Mouse (Mus musculus): ENCODE measurements at regions not wholly inside any gene's neighbourhood (a gene's known extent, or its start where the extent isn't known, plus 50 kb on each side); places are given as distances from the start of the nearest gene placed in this dataset.
A peak's percentile ranks its signal among the peaks of the same experiment; 100 is the strongest.

DNA sequence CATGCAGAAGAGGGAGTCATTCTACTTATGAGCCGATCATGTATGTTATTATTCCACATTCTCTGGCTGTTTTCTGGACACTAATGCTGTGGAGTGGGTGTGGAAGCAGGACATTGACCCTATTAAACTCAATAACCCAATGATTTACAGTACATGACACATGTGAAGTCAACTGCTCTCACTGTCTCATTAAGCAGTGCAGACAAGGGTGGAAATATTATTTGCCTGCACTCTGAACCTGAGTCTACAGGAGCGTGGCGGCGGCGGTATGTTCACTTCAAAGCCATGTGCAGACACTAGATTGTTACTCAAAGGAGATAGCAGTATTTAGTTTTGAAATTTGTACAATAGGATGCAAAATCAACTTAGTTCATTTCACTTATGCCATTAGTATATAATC, 269.8 kb upstream of the Lrig3 start:
- no peak for DNase-seq (ENCODE audit: low spot score in 2 of 2)
- intact Hi-C loops (cut with DNase I) = no loop called here

DNA sequence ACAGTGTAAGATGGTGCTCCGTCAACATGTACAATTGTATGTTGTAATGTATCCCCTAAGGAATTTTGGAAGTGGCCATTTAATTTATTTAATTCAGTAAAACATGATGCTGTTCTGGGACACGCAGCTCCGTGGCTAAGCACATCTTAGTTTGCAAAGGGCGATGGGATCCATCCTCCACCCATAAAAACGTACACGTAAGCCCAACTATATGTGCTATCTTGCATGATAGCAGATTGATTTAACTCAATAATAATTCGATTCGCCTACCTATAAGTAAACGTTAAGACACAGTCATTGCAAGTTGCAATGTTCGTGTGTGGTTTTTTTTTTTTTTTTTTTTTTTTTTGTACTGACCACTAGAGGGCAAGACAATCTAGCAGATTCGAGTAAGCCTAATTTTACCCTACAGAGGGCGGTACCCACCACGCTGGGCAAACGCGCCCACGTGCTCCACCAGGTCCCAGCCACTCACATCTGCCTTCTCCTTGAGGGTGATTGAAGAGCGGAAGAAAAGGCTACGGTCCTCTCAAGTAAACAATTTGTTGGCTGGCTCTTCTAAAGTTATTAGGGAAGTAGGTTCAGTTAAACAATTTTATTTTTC, 240.8 kb upstream of the Lrig3 start:
- peak; percentile 28 to 55 for DNase-seq (ENCODE audit: low spot score in 2 of 2)
- intact Hi-C loops (cut with DNase I) = loop anchor here (5.0 to 10.0 kb wide), 4 partner anchors 270 to 800 kb away; no protein-coding TSS in a partner anchor

DNA sequence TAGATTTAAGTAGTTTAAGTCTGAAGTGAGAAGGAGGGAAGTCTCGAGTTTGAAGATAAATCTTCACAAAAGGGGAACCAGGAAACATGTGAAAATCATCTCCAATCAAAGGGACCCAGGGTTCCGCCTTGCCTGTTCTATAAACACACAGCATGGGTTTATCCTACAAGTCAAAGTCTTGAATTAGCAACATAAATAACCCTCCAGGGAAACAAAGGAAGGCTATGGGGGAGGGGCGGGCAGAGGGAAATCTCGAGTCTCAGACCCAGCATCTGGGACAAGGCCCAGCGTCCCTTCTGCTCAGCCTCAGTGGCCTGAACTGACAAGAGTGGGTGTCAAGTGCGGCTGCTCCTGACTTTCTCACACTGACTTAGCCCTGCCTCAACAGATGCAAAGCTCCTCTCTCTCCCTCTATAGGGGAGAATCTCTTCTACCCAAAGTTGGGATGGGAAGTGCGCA, 240.3 kb upstream of the Lrig3 start:
- DNase-seq (ENCODE audit: low spot score in 2 of 2) = no peak

DNA sequence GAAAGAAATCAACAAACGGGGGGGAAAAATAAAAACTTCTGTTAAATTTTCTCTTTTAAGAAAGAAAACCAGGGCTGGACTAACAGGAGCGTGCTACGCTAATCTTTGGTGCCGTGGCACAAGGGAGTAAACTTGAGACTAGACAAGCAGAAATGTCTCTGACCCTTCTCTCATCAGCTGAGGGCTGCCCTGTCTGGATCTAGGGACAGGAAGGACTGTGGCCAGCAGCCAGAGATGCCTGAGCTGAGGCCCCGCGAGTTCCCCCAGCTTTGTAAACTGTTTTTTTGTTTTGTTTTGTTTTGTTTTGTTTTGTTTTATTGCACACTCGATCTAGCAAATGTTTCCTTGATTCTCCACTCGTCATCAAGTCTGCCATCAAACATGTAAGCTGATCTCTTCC, 239.4 kb upstream of the Lrig3 start:
- no peak for DNase-seq (ENCODE audit: low spot score in 2 of 2)
- intact Hi-C loops (cut with DNase I) = loop anchor here (5.0 to 10.0 kb wide), 4 partner anchors 268 to 798 kb away; no protein-coding TSS in a partner anchor

More for the DNA sequence above, 240.3 kb upstream of the Lrig3 start:
- intact Hi-C loops (cut with DNase I) = loop anchor here (5.0 to 10.0 kb wide), 4 partner anchors 269 to 799 kb away; no protein-coding TSS in a partner anchor

DNA sequence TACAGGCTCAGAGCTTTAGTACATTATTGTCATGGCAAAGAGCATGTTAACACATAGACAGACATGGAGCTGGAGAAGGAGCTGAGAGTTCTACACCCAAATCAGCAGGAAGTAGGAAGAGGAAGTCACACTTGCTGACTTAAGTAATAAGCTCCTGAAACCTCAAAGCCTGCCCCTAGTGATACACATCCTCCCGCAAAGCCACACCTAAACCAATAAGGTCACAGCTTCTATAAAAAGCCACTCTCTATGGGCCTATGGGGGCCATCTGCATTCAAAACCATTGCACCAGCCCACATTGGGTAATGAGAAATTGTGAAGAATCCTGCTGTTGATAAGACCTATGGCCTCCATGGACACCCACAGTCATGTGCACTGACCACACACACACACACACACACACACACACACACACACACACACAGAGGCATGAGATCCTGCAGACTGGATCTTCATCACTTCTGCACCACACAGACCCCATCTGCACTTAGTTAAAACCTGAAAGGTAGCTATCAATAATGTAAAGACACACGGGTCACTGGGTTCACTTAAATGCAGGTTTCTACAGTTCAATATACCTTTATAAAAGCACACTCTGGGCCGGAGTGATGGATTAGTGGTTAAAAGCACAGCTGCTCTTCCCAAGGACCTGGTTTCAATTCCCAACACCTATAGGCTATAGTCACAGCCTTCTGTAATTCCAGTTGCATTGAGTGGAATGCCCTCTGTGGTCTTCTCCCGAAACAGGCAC, 230.0 kb upstream of the Lrig3 start:
- intact Hi-C loops (cut with DNase I) = no loop called here
- DNase-seq (ENCODE audit: low spot score in 2 of 2) = no peak

DNA sequence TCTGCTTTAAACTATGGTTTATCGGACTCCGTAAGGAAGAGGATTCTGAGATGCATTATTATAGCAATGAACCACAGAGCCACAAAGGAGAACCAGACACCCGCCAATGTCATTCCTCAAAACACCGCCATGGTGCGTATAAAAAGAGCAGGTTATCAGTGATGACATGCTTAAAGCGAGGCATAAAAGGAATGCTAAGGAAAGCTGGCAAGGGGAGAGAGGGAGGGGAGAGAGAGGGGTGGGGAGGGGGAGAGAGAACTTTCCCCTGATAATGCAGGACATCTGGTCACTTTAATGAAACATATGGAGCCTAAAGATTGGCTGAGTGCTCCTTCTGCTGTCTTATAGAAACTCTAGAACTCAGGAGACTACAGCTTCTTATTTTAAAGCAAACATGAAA, 222.8 kb upstream of the Lrig3 start:
- intact Hi-C loops (cut with DNase I) = no loop called here
- DNase-seq (ENCODE audit: low spot score in 2 of 2) = no peak

DNA sequence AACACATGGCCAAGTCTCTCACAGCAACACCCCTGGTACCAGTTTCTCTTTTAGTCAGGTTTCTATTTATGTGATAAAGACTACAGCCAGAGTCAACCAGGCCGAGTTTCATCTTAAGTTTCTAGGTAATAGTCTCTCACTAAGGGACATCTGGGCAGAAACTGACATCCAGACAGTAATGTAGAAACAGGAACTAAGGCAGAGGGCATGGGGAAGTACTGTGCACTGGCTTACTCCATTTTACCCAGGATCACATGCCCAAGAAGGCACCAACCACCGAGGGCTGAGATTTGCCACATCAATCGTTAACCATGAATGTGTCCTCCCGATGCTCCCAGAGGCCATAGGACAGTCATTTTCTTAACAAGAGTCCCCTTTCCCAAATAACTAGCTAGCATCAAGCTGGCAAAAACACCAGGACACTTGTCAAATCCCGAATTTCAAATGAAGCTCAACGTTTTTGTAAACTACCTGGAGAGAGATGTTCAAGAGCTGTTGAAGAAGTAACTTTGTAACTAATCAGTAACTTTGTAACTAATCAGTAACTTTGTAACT, 216.9 kb upstream of the Lrig3 start:
- DNase-seq (ENCODE audit: low spot score in 2 of 2) = no peak
- intact Hi-C loops (cut with DNase I) = no loop called here

DNA sequence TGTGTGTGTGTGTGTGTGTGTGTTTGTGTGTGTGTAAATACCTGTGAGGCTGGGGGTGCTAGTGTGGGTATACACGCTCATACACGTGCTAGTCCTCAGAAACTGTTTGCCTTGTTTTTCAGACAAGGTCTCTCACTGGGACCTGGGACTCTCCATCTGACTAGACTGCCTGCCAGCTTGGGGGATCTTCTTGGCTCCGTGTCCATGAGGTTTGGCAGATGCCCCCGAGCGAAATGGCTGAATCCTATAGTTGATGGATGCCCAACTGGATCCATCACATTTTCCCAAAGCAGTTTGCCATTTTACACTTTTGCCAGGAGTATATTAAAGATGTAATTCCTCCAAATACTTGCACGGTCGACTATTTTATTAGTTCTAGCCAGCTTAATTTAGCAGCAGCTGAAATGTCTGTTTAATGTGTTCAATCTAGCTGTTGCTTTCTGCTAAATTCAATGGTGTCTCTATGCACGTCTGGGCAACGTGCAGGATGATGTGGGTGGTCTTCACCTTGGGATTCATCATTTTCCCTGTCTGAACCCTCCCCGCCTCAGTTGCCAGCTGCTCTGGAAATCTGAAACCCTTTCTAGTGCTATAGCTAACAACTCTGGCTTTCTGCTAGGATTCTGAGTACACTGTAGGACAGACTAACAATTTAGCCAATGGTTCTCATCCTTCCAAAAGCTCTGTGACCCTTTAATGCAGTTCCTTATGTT, 213.3 kb upstream of the Lrig3 start:
- intact Hi-C loops (cut with DNase I) = no loop called here
- no peak for DNase-seq (ENCODE audit: low spot score in 2 of 2)

DNA sequence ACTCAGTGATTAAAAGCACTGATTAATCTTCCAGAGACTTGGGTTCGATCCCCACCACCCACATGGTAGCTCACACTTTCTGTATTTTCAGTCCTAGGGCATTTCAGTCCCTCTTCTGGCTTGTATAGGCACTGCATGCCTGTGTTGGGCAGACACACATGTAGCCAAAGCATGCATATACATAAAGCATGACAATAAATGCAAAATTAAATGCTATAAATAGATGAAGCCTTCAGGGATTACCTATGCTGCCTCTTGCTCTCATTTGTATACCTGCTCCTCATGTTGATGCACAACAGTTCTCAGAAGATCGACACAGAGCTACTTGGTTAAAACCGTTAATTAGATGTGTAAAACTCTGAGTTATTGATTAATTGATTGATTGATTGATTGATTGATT, 206.8 kb upstream of the Lrig3 start:
- intact Hi-C loops (cut with DNase I) = no loop called here
- no peak for DNase-seq (ENCODE audit: low spot score in 2 of 2)

DNA sequence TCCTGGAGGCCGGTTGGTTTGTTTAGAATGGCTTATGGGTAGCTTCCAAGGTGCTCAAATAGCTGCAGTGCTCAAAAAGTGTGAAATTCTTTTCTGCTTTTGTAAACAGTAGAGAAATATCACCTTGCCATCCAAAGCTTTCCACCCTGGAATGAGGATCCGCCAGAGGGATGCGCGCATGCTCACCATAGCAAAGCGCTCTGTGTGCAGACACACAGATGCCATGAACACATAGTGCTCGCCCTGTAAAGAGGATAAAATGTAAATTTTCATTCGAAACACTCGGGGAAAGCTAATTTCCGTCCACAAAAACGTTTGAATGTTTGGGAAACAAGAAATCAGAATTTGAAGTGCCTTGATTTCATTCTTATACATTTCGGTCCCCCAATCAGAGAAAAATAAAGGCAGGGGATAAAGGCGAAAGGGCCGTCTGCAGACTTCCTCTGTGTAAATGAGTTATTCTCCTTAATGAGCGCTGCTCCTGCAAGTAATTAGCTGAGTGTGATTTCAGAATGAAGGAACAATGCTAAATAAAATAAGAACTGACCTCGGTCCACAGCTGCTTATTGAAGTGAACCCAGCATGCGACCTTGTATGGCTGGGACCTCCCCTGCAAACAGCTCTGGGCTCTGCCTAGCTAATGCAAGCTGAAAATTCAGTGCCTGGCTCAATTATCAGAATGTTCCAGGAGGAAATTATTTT, 203.4 kb upstream of the Lrig3 start:
- intact Hi-C loops (cut with DNase I) = no loop called here
- no peak for DNase-seq (ENCODE audit: low spot score in 2 of 2)

DNA sequence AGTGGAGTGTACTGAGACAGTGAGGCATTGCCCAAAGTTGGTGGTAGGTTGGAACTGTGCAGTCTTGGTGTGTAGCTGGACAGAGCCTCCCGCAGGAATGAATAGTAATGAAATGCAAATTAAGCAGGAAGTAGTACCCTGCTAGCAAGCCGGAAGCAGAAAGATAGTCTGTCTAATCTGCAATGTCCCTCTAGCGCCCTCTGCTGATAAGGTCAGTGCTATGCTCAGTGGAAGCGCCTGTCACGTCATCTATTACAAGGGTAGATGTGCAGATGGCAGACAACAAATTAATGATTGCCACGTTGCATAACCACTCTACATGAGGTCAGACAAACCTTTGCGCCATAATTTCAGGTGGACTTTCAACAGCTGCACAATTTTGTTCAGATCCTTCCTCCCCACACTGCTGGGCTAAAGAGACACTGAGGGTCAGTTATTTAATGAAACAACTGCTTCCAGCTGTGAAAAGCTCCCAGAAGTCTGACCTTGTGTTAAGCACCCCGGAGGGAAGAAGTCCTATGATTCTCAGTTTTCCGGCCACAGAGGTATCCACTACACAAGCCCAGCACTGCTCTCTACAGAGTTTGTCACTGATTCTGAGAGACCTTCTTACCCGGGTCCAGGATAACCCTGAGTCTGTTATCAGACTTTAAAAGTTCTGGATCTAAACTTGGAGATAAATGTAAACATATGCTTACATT, 201.4 kb upstream of the Lrig3 start:
- intact Hi-C loops (cut with DNase I) = no loop called here
- no peak for DNase-seq (ENCODE audit: low spot score in 2 of 2)

DNA sequence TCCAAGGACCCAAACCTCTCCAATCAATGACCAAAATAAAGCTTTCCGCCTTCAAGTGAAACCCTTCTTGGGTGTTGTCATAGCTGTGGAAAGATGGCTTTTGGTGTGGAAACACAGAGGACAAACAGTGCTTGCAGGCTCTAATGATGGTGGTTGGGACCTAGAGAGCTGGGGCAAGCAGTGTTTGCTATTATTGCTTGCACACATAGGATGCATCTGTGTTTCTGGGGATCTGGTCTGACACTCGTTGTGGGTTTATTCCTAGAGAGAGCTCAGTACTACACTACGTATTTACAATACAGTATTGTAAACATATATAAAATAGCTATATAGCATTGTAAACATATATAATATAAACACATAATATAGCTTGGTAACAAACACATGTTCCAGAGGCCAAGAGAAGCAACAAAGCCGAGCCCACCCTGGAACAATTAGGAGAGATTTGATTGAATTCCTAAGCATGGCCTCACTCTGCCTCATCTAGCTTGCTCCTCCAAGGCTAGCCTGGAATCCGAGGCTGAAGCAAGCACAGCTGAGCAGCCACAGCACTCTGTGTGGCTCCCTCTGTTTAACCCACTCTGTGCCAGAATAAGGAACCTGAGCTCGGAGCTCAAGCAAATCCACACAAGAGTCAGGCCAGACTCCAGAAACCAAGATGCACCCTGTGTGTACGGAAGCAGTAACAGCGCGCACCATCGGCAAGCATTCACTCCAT, 200.7 kb upstream of the Lrig3 start:
- DNase-seq (ENCODE audit: low spot score in 2 of 2) = no peak
- intact Hi-C loops (cut with DNase I) = no loop called here

DNA sequence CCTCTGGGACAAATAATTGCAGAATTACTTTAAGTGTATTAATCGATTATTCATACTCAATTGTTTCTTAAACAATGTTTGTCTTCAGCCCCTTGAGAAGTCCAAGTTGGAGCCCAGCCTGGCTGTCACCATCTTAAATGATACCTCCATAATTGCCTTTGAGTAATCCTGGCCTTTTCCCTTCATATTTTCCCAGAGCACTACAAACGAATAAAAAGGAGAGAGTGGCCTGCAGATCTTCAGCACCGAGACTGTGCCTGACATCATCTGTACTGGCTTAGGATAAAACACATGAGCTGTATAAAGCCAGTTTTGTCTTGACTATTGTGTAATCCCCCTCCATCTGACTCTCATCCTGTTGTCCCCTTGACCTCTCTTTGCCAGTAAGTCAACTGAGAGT, 197.7 kb upstream of the Lrig3 start:
- DNase-seq (ENCODE audit: low spot score in 2 of 2) = no peak
- intact Hi-C loops (cut with DNase I) = no loop called here

DNA sequence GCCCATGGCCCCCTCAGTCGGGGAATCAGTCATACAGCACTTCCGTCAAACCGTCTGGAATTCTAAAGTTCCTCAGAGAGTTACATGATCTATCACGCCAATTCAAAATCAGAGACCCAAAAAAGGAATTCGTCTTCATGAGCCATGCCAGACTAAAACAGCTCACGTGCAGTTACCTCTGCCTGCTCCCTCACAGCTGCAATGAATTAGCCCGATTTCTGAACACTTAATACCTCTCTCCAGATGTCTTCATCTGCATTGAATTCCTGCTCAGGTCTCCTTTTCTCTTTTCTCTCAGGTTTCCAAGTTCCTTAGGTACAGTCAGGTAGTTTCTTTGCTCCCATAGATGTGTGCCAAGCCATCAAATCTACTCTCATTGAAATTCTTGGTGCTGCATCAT, 192.4 kb upstream of the Lrig3 start:
- DNase-seq (ENCODE audit: low spot score in 2 of 2) = no peak
- intact Hi-C loops (cut with DNase I) = no loop called here

DNA sequence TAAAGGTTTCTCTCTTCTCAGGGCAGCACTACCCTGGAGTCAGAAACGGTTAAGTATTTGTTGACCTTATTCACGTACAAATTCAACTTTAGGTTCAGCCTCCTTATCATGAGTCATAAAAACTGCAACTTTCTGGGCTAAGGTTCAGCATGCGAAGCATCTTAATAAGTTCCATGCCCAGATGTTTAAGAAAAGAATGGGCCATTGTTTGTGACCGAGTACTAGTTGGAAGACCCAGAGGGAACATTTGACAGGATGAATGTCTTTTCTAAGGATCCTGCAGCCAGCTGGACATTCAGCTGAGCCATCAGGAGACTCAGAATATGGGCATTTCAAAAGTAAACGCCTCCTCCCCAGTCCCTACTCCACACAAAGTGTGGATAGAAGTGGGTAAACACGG, 183.5 kb upstream of the Lrig3 start:
- intact Hi-C loops (cut with DNase I) = loop anchor here (10.0 kb wide), 2 partner anchors 182 to 552 kb away; partner anchors contain the start of gene Lrig3
- DNase-seq (ENCODE audit: low spot score in 2 of 2) = no peak

DNA sequence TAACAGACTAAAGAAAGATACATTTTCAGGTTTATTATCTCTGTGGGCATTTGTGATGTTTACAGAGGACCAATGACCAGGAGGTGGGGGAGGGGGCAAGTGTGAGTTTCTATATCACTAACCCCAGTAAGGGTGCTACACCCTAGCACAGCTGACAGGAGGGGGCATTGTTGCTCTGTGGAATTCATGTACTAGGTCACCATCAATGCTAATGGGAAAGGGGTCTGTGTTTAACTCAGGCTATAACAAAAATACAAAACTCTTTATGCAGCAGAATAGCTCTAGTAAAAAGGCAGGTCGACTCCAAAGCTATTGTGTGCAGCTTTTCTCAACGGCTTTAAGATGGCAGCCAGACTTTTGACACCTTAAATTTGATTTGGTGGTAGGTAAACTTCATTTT, 181.1 kb upstream of the Lrig3 start:
- intact Hi-C loops (cut with DNase I) = loop anchor here (10.0 kb wide), 2 partner anchors 180 to 550 kb away; partner anchors contain the start of gene Lrig3
- no peak for DNase-seq (ENCODE audit: low spot score in 2 of 2)

DNA sequence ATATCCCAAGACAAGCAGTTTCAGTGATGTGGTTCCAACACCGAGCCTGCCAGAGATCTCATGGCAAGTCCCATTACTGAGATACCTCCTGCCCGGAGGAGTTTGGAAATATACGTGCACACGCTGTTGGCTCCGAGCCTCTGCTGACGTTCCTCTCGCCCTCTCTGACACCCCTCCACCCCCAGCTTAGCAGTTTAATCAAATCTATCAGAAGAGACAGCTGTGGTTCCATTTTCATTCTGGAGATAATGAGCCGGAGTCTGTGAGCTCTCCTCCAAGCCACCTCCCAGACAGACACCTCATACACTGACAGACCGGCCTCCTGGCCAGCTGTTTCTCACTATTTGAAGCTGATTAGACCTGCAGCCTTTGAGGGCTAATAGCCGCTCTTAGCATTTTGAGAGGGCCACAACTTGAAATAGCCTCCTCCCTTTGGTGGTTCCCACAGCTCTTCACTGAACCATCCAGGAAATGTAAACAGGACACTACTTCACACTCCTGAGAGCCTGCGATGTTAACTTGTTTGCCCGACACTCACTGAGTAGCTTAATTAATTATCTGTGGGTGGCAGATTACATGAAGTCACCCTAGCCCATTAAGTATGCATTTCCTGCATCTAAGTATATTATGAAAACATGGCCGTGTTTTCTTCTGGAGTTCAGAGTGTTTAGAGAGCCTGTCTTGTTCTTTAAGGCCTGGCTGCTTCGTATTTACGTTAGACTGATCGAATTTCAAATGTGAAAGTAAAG, 180.3 kb upstream of the Lrig3 start:
- intact Hi-C loops (cut with DNase I) = loop anchor here (10.0 kb wide), 2 partner anchors 179 to 549 kb away; partner anchors contain the start of gene Lrig3
- DNase-seq (ENCODE audit: low spot score in 2 of 2) = no peak
